Mouse (Mus musculus) spleen, adult 2 months (tissue): ENCODE measurements around the gene Hdac7.

Source experiments
- CTCF ChIP-seq: fragments of 200-500 bp; IDR thresholded peaks from 2 replicates; pipeline ENCODE4 v1.5.1; 2011; ENCODE audit warnings: mild to moderate bottlenecking, inconsistent platforms; ENCODE audit not compliant: insufficient read depth, insufficient read length, insufficient replicate concordance; ENCODE audit errors: extremely low read depth
- POLR2A ChIP-seq: fragments of 200-500 bp; IDR thresholded peaks from 2 replicates; pipeline ENCODE4 v1.6.1; 2011; ENCODE audit warnings: low read depth, low read length, inconsistent platforms

DNA sequence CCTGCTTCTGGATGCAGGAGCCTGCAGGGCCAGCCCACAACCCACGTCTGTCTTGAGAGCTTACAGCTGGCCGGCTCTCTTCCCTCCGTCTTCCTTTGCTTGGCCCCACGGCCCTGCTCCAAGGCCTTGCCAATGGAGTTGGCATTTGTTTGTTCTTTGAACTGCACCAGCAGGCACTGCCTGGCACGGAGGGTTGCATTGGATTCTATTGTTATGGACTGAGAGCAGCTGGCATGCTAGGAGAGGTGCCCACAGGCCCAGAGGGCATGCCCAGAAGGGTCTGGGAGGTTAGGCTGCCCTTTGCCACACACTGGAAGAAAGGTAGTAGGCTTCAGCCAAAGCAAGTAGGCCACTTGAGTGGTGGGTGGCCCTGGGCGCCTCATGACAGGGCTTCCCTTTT is 55.5 kb downstream of the Hdac7 start:
- TF ChIP-seq CTCF (no peak), POLR2A (no peak)
